Mouse (Mus musculus): ENCODE results near the gene Syt1. TPM values are rescaled to one million over a fixed set of nuclear protein-coding genes. Genes with fewer than 3 reads are reported as not detected.

Gene Syt1
- polyA plus RNA-seq (2012; rRNA removed; ENCODE audit: low replicate concordance): 0.30 and 0.62 TPM in 2 replicates

DNA sequence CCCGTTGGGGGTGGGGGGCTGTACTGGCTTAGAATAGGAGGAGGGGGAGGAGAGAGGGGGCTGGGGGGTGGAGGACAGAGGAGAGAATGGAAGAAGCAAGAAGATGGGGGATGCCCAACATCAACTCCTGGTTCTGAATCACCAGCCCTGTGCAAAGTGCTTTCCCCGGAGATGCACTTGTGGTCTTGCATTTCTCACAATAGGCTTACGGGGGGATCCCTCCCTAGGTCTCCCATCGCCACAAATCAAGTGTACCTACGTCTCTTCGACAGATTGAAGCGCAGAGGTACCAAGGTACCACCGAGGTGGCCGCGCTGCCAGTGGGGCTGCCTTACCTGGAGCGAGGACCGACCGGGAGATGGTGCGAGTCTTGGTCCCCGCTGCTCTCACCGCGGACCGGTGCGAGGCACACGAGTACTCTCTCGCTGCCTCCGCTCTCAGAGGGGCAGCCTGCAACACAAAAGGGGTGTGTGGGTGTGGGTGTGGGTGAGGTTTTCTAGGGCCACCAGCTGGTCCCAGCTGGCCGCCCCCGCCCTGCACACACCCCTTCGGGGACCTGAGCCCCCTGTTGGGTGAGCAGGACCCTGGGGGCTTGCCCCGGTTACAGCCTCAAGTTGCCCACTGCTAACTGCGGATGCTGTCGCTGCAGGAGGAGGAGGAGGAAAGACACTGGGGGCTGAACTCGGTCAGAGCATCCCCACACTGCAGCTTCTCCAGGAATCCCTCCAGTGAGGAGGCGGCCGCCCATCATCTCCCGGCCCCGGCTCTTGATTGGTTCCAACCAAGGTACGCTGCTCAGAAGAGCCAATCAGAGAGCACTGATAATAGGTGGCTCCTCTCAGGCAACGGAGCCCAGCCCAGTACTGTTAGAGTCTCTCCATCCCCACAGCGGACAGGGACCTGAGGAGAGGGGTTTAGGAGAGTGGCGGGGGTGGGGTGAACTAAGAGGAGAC is at the start of gene Syt1:
Gene Syt1 (minus strand): TSS at position 742 of the 953 bp plus-strand sequence.

DNA sequence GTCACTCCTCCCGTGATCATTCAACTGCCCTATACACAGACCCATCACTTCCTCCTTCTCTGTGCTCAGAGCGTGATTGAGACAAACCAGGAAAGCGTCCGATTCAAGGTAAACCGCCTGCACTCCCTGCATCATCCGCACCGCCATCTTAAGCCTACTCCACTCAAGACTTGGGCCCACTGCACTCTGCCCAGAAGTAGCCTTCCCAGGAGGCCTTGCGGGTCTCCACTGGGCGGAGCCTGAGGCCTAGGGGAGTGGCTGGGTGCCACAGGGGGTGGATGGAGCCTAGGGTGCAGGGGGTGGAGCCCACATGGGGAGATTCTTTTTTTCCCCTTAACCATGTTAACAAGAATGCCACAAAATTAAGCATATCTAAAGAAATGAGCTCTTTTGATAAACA is 310.8 kb downstream of the Syt1 start, which contains the start of gene Gm5136:
Gene Gm5136 (minus strand): TSS at position 215 of the 400 bp plus-strand sequence.

All from duodenum, adult 2 months (tissue).